Mouse (Mus musculus): ENCODE data around the gene Trim33.

Gene Trim33

GRCm38 (mm10) chr3:103279182-103280149, at the start of gene Trim33:
Trim33 (plus strand) TSS chr3:103279293.
- peak; percentile 92 for DNase-seq

- no peak for DNase-seq
Measured at GRCm38 (mm10) chr3:103232398-103232797, 46.7 kb upstream of the Trim33 start.

GRCm38 (mm10) chr3:103241524-103241923, 37.6 kb upstream of the Trim33 start:
- DNase-seq, result no peak

DNA sequence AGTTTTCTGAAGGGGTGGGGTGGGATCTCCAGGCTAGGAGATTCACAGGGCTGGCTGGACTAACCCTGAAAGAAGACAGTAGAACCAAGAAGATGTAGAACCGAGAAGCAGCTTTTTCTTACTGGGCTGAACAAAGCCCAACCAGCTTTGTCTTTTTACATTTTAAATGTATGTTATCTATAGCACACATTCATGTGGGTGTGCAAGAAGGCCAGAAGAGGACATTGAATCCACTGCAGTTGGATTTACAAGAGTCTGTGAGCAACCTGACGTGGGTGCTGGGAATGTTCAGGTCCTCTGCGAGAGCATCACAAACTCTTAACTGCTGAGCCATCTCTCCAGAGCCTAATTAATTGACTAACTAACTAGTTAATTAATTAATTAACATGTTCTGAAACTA, 36.9 kb upstream of the Trim33 start:
- DNase-seq, result no peak

- no peak for DNase-seq
Measured at GRCm38 (mm10) chr3:103243491-103243890, 35.6 kb upstream of the Trim33 start.

- no peak for DNase-seq
Measured at GRCm38 (mm10) chr3:103246627-103247260, 32.3 kb upstream of the Trim33 start.

DNA sequence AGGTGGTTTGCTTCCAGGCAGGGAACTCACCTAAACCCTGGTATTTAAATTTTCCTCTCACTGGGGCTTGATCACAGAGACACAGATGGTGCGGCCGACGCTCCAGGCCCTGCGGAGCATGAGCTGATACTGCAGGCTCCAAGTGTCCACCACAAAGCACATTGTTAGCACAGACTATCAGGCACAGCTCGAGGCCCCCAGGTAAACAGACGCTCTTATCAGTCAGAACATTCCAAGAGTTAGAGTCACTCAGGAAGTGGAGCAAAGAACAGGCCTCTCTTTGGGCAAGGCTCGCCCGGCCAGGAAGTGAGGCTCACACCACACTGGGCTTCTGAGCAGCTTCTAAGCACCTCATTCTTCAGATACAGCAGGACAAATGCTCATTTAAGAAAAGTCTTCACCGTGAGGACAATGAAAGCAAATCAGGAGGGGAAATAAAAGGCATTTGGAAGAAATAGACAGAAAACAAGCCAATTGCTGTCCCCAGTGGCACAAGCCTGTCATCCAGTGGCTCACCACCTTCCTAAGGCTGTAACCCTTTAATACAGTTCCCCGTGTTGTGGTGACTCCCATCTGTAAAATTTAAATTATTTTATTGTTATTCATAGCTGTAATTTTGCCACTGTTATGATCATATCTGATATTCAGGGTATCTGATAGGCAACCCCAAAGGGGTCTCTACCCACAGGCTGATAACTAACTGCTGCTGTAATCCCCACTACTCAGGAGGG, 22.8 kb upstream of the Trim33 start:
- no peak for DNase-seq

DNA sequence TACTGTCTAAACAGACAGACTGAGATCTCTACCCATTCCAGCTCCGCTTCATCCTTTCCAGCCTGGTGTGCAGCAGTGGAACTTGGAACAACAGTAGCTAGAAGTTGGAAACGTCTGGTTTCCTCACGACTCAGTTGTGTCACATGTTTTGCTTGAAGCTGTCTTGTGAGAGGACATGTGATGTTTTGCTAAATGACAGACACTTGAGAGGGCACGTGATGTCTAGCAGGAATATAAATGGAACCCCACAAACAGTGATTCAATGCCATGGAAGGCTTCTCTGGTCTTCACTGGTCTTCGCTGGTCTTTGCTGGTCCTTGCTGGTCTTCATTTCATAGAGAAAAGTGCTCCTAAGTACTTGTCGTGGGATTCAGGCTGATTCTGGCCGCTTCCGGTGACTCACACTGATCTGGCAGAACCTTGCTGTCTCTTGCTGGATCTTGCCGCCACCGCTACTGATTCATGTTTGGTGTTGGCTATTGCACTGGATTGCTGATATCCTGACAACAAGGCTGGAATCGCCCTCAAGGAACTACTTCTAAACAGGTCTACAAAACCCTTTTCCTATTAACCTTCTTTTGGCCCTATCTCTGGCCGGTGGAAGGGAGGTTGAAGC, 16.2 kb upstream of the Trim33 start:
- DNase-seq, result no peak

GRCm38 (mm10) chr3:103278561-103279181, 422 bp upstream of the Trim33 start:
- DNase-seq, result peak; percentile 28

- peak; percentile 65 for DNase-seq
Measured at GRCm38 (mm10) chr3:103280241-103280761, 1.2 kb downstream of the Trim33 start.

DNA sequence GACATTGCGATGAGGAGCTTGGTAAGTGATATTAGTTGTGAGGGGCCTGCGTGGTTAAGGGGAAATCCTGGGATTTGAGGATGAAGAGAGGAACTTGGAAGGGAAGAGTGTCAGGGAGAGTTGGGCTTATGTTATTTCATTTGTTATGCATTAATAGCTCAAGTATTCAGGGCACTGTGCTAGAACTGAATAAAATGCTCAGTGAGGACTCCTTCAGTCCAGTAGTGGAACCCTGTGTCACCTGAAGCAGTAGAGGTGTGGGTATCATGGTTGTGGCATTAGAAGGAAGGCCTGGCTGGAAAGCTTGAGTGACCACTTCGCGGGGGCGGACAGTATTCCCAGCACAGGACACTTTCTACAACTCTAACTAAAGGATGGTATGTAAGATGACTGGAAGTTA, 1.8 kb downstream of the Trim33 start:
- DNase-seq, result no peak

GRCm38 (mm10) chr3:103288761-103289160, 9.7 kb downstream of the Trim33 start:
- no peak for DNase-seq

GRCm38 (mm10) chr3:103291087-103291486, 12.0 kb downstream of the Trim33 start:
- no peak for DNase-seq

GRCm38 (mm10) chr3:103305411-103305982, 26.4 kb downstream of the Trim33 start:
- no peak for DNase-seq

DNA sequence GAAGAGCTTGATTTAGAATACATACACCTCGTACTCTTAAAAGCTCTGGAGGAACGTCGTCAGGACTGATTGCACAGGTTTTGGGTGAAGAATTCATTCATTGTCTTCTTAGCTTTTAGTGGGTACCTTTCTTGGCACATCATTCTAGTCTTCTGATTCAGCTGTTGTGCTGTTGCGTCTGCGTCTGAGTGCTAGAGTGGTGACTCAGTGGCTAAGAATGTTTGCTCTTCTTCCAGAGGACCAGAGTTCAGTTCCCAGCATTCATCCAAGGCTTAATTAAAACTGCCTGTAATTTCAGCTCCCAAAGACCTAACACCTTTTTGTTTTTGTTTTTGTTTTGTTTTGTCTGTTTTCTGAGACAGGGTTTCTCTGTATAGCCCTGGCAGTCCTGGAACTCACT, 30.2 kb downstream of the Trim33 start:
- DNase-seq, result no peak

DNA sequence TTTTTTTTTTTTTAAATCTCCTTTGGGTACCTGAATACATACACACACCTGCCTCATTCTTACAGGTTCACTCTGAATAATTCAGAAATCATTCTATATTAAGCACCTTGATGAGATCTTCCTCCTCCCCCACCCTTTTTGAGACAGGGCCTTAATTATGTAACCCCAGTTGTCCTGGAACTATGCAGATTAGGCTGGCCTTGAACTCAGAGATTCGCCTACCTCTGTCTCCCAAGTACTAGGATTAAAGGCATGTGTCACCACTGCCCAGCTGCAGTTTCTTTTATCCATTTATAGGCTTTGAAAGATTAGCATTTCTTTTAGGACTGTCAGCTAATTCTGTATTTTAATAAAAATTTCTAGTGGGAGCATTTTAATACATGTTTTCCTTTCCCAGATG, 30.7 kb downstream of the Trim33 start:
- no peak for DNase-seq

DNA sequence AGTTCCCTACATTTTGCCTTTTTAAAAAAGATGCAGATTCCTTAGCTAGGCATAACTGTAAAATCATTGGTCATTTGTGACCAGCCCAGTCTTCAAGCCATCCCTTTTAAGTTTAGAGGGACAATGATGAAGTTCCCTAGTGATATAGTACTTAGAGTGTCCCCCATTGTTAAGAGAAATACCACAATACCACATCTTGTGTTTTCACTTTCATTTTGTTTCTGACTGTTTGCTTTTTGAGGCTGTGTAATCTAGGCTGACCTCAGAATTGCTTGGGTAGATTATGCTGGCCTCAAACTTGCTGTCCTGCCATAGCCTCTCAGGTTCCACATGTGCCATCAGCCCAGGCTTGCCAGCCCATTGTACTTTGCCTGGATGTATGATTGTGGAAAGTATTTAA, 35.2 kb downstream of the Trim33 start:
- DNase-seq, result no peak

DNA sequence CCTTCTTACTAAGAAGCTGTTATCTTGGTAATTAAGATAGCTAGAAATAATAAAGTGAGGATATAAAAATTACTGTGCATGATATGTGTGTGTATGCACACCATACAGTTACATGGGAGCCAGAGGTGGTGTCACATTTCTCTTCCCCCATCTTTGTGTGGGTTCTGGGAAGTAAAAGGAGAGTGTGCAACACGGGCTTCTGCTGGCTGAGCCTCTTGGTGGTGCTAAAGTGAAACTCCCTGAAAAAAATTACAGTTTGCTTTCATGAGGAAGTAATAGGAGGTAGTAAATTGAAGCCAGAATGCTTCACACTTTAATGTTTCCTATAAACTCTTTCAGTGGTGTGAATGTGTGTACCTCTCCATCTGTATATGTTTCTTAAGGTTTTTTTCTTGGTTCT, 56.3 kb downstream of the Trim33 start:
- DNase-seq, result no peak

DNA sequence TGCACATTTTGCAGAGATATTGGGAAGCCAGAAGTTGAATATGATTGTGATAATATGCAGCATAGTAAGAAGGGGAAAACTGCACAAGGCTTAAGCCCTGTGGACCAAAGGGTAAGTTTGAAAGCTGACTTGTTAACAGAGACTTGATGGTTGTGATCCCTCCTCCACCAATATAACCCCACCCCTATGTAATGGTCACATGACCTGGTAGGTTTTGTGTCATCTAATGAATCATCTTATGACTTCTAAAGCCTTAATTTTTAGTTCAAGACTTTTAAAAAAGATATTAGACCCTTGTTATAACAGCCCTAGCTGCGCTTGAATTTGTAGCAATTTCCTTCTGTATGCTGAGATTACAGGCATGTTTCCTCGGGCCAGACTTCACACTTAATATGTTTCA, 67.6 kb downstream of the Trim33 start:
- DNase-seq, result no peak

GRCm38 (mm10) chr3:103353518-103353917, 74.4 kb downstream of the Trim33 start:
- no peak for DNase-seq

- no peak for DNase-seq
Measured at GRCm38 (mm10) chr3:103354041-103354440, 74.9 kb downstream of the Trim33 start.

GRCm38 (mm10) chr3:103361150-103361549, 82.1 kb downstream of the Trim33 start:
- no peak for DNase-seq

Data from right cerebral cortex, postnatal 4 days (tissue).